Mouse (Mus musculus) frontal cortex, postnatal 36 days (tissue): Measurements from ENCODE around the gene Dusp5.
A peak's percentile ranks its signal among the peaks of the same experiment; 100 is the strongest.

Source experiments
- DNase-seq, 2 experiments: peaks; one replicate each; pipeline ENCODE4 v3.0.0; 2022; ENCODE audit warnings: low spot score in 2 of 2

Gene Dusp5

GRCm38 (mm10) chr19:53543602-53544001, 14.7 kb downstream of the Dusp5 start:
- DNase-seq = no peak

DNA sequence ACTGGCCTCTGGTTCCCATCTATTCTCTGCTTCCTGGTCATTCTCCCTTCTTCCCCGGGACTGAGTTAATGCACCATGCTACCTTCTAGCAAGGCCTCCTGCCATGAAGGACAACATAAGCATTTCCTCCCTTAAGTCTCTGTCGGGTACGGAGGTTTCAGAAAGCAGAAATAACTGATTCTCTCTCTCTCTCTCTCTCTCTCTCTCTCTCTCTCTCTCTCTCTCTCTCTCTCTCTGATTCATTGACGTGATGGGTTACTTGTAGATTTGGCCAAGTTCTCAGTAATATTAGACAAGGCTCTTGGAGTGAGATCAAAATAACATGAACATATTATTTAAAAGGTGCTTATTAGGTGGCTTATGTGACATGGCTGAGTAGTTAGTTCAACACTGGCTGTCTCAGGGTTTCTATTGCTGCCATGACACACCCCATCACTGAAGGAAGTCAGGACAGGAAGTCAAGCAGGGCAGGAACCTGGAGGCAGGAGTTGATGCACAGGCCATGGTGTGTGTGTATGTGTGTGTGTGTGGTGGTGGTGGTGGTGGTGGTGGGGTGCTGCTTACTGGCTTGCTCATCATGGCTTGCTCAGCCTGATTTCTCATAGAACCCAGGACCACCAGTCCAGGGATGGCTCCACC, 16.1 kb downstream of the Dusp5 start:
- no peak for DNase-seq

- DNase-seq = no peak
Measured at GRCm38 (mm10) chr19:53547597-53547996, 18.7 kb downstream of the Dusp5 start.

DNA sequence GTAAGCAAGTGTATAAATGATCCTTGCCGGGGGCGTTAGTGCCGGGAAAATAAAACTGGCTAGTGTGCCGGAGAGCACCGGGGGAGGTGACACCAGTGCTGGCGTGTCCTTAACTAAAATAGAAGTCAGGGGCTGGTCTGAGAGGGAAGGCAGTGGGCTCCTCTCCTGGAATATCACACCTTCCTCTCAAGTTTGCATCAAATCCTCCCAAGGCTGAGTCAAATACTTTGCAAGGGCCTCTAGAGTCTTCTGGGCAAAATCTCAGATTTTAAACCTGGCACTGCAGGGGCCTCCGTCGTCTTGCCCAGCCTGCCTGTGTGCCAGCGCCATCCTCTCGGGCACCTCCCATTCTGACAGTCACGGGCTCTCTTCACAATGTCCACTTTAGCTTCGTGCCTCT, 22.1 kb downstream of the Dusp5 start:
- DNase-seq = peak in 1 of 2 experiments; percentile 39

DNA sequence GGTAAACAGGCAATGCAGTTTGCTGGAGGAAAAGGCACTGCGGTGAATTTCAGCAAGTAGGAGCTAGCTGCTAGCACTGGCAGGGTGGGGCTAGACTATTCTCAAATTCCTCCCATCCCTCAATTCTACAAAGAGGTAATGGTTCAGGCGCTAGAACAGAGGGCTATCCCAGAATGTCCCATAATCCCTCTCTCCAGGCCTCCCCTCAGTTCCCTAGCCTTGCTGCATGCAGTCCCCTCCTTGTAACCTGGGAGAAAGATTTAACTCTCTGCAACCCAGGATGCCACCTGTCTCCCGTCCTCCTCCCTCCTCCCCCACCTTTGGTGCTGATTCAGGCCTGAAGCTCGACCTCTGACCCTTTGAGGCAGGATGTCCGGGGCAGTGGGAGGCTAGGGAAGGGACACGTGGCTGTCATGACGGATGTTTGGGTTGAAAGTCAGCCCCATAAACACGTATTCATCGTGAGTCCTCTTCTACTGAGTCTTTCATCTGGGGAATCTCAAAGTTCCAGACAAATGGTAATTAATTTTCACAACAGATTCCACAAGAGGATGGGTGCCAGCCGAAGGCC, 23.4 kb downstream of the Dusp5 start:
- no peak for DNase-seq

GRCm38 (mm10) chr19:53552795-53553194, 23.9 kb downstream of the Dusp5 start:
- DNase-seq = no peak

DNA sequence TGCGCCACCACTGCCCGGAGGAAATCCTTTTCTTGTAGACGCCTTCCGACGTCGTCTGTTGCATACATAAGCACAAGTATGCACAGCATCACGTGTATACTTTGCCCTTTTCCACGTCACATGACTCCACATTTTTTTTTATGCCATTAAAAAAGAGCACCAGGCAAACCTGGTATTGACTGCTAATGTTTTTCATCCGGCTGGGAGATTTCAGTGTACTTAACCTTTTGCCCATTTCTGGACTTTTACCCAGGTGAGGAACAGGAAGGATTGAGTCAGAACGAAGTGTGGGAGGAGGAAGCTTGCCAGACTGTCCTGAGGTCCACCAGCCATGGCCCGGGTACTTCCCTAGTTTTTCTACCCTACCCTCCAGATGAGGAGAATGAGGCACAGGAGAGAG, 25.5 kb downstream of the Dusp5 start:
- DNase-seq = no peak

GRCm38 (mm10) chr19:53554981-53555616, 26.2 kb downstream of the Dusp5 start:
- DNase-seq = no peak

DNA sequence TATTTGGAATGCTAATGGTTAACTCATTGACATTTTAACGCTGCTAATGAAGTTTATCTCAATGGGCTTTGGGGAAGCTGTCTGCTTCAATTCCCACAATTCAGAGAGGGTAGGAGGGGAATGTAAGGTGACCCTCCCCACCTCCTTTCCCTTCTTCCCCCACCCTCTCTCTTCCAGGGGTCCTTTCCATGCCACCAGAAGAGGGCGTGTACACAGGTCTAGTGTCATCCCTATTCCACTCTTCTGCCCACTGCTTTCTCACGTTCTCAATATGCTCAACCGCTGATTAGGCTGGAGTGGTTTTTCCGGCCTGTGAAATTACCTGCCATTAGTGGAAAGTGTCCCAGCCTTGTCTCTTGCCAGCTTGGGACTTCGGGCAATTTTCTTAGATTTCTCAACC, 27.9 kb downstream of the Dusp5 start:
- no peak for DNase-seq

DNA sequence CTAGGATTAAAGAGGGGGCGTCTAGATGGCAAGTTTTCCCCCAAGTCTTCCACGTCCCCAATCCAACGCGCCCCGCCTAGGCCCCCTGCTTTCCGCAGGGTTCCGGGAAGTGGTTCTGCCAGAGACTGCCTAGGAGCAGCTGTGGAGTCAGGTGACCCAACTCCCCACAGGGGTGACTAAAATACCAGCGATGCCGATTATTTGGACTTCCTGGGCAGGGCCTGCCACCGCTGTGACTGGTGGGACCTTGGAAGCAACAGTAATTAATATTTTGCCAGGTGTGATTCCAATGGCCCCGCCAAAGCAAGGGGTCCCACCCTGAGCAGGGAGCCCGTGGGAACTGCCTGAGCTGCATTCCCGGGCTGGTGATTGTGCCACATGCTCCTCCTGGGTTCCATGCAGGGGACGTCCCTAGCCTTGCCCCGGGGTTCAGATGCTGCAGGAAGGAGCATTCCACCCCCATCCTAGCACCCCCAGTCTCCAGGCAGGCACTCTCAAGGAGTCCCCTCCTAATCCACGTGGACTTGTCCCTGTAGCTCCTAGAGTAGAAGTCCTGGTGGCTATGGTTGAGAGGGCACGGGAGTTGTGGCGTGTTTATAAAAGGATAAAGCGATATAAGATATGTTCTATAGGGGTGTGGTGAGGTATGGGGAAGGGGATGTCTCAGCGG, 28.5 kb downstream of the Dusp5 start:
- no peak for DNase-seq

DNA sequence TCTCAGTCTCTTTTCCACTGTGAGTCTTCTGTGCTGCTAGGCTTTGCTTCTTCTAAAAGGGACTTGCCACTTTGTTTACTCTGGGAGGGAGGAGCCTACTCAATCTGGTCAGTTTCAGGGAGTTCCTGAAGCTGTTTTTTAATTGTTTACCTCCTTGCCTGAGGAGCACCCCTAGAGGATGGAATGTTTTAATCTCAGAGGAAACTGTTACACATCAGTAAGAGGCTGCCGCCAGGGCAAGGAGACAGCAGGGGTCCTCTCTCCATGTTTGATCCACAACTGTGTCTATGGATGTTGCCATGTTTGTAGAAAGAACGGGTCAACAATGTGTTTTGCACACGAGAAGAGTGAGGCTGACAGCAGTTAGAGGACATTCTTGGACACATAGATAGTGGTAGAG, 31.5 kb downstream of the Dusp5 start:
- DNase-seq = no peak

- no peak for DNase-seq
Measured at GRCm38 (mm10) chr19:53564174-53564573, 35.3 kb downstream of the Dusp5 start.

DNA sequence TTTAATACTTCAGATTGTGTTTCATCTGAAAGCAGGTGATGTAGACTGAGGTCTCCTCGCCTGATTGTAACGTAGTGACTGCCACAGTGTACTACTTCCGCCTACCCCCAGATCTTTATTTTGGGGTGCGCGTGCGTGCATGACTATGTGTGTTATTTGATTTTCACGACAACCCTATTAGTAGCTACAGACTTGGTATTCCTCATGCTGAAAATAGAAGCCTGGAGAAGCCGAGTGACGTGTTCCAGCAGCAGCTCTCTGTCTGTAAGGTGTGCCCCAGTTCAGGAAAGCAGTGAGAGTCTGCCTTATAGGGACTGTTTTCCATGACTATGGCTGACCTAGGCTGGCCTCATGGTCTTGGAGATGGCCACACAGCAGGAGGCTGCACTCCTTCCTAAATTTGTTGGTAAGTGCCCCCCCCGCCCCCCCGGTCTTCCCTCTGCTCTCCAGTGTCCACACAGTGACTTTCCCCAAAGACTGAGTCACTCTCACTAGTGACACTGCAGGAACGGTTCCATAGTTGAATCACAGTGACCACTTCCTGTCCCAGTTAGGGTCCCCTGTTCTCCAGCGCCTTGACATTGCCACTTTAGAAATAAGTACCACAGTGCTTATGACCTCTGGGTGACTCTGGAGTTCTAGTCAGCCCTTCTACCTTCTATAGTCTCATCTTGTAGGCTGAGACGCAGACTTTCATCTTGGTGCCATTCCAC, 36.8 kb downstream of the Dusp5 start:
- no peak for DNase-seq

DNA sequence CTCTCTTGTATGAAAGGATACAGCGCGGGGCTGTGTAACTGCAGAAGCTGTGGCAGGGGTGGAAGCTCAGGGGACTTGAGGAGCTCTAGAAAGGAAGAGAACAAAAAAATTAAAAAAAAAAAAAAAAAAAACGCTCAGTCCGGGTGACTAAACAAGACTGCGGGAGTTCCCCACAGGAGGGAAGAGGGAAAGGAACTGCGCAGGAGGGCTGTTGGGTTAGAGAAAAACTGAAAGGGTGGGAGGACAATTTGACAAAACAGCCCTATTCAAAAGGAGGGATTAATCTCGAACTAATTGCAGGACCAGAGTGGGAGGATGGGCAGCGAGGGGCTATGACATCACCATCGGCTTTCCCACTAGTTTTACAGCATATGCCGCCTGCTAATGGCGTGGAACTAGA, 39.0 kb downstream of the Dusp5 start:
- DNase-seq = no peak

DNA sequence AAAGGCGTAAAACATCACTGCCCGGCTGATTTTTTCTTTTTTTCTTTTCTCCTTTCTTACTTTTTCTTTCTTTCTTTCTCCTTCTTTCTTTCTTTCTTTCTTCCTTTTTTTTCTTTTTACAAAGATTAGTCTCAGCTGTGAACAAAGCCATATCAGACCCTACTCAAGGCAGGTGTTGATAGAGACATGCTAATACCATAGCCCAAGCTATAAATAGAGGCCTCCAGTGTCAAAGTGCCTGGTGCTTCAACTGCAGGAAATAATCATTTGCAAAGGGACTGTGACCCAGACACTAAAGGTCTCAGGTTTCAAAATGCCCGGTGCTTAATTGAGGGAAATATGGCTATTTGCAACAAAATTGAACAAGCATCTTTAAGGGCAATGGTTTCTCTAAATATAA, 39.6 kb downstream of the Dusp5 start:
- DNase-seq = no peak

DNA sequence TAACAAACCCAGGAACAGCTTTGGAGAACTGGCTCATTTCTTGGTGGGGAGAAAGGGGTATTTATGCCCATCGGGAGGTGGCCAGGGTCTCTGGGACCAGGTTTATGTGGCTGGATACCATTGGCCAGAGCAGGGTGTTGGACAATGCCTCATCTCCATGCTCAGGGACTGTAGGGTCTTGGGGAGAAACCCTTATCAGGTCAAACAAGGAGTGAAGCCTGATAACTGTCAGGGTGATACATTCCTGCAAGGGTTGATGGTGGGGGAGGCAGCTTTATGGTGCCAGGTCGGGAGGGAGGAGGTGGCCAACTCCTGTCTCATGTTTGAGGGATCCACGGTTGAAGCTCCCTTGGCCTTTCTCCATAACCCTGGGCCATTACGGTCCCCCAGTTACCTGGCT, 42.1 kb downstream of the Dusp5 start:
- DNase-seq = no peak

GRCm38 (mm10) chr19:53571501-53572428, 42.9 kb downstream of the Dusp5 start:
- no peak for DNase-seq

GRCm38 (mm10) chr19:53572607-53573006, 43.7 kb downstream of the Dusp5 start:
- no peak for DNase-seq

- no peak for DNase-seq
Measured at GRCm38 (mm10) chr19:53573151-53573550, 44.2 kb downstream of the Dusp5 start.

GRCm38 (mm10) chr19:53574131-53574530, 45.2 kb downstream of the Dusp5 start:
- DNase-seq = no peak

GRCm38 (mm10) chr19:53574546-53574945, 45.6 kb downstream of the Dusp5 start:
- no peak for DNase-seq
